Mouse (Mus musculus): ENCODE results near the gene Lgalsl. TPM values are rescaled to one million over a fixed set of nuclear protein-coding genes. Genes with fewer than 3 reads are reported as not detected.

Lgalsl gene
- polyA plus RNA-seq, 1 experiment from 2014 or later = 95.8 TPM

DNA sequence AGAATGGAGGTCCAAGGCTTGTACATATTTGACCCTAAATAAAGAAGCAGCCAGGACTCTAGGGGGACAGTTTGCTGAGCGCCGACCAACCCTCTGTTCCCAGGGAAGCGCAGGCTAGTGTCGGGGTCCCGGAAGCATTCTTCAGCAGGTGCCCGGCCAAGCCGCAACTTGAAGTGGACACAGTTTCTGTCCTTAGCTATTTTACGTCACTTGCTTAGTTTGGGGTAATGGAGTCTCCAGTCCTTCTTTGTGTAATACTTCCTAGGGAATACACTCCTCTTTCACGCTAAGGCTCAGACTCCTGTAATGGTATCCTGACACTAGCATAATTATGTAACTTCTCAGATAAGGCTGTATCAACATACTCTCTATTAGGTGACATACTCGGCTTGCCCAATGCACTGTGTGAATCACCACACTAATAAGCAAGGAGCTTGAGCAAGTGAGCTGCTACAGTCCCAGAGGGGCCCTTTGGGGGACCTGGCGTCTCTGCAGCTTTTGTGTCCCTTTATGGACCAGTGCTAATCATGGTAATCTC is 813 bp upstream of the Lgalsl start:
- ATAC-seq = peak; percentile 11
- Histone ChIP-seq H3K4me1 (replicated peaks; ENCODE audit: control insufficient read depth, insufficient read depth, low read length) (peaks cover 24% of the 10 kb centered on the region), H3K9me3 (ENCODE audit: control insufficient read depth, low read length) (no peaks in the 10 kb centered on the region), H3K4me2 (ENCODE audit: low read length) (peak overlapping the region; percentile 87), H3K36me3 (ENCODE audit: control insufficient read depth, insufficient read depth) (peaks cover 8% of the 10 kb centered on the region), H3K4me3 (replicated peaks; ENCODE audit: low read length) (peak overlapping the region; percentile 78), H3K27me3 (replicated peaks; ENCODE audit: control insufficient read depth, insufficient read depth, low read length) (no peaks in the 10 kb centered on the region), H3K9ac (replicated peaks; ENCODE audit: low read depth, low read length) (peak overlapping the region; percentile 97), H3K27ac (ENCODE audit: low read length) (peak overlapping the region; percentile 88; the same call in 1 of the 2 replicates)
- WGBS = 11% methylated on average over 11 of the region's 11 CpGs

DNA sequence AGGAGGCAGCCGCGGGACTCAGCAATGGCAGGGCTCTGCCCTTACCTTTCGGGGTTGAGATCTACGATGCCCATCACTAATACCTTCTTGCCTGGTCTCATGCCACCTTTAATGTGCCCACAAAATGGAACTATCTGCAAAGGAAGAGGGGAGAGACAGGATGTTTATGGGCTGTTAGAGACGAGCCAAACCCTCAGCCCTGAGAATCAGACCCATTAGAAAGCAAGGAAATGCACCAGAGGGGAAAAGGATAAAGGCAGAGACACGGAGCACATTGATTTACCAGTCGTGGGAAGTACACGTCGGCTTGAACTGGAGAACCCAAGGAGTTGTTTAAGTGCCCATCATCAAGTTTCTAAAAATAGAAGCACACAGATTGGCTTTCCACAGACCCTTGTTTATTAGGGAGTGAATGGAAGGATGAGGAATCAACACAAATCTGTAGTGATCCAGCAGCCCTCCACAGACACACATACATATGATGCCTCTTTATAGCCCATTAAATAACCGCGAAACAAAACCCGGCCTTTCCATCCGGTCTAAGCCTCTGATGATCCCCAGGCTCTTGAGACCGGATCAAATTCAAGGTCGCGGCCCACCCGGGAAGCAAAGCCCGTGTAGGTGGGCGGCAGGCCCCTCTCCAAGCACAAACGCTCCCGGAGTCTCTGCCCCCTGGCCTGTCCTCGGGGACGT is 717 bp downstream of the Lgalsl start:
- Histone ChIP-seq H3K4me2 (ENCODE audit: low read length) (peak overlapping the region; percentile 87), H3K36me3 (ENCODE audit: control insufficient read depth, insufficient read depth) (peaks cover 8% of the 10 kb centered on the region), H3K27ac (ENCODE audit: low read length) (peak overlapping the region; percentile 88), H3K9me3 (ENCODE audit: control insufficient read depth, low read length) (no peaks in the 10 kb centered on the region), H3K4me3 (replicated peaks; ENCODE audit: low read length) (peak overlapping the region; percentile 78), H3K4me1 (replicated peaks; ENCODE audit: control insufficient read depth, insufficient read depth, low read length) (peaks cover 24% of the 10 kb centered on the region), H3K27me3 (replicated peaks; ENCODE audit: control insufficient read depth, insufficient read depth, low read length) (no peaks in the 10 kb centered on the region), H3K9ac (replicated peaks; ENCODE audit: low read depth, low read length) (peak overlapping the region; percentile 97)
- peak; percentile 35 for ATAC-seq
- WGBS = 11% methylated on average over 23 of the region's 23 CpGs

DNA sequence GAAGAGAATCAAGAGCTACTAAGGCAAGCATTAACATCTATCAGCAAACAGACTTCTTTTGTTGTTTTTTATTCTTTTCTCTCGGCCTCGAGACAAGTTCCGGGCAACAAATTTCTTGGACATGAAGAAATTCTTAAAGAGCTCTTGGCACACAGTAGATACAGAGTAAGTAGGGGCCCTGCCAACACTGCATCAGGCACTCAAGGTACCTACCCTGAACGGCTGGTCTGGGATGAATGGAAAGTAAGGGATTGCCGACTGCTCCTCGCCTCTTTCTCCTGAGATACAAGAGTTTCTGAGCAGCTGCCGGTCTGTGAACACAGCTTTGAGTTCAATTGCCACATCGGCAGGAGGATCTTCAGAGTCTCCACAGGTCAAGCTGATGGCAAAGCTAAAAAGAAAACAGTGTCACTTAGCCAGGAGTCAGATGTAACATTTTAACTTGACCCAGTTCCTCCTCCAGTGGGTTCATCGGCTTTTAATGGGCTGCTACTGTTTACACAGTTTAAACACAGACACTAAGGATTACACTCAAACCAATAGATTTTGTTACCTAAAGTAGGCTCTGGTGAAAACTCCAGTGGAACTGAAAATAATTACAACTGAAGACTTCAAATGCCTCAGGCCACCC is 1.7 kb downstream of the Lgalsl start:
- Histone ChIP-seq H3K27ac (ENCODE audit: low read length) (no peak overlapping the region), H3K4me1 (replicated peaks; ENCODE audit: control insufficient read depth, insufficient read depth, low read length) (peaks cover 24% of the 10 kb centered on the region), H3K27me3 (replicated peaks; ENCODE audit: control insufficient read depth, insufficient read depth, low read length) (no peaks in the 10 kb centered on the region), H3K36me3 (ENCODE audit: control insufficient read depth, insufficient read depth) (peaks cover 8% of the 10 kb centered on the region), H3K4me2 (ENCODE audit: low read length) (peak overlapping the region; percentile 87), H3K9ac (replicated peaks; ENCODE audit: low read depth, low read length) (no peak overlapping the region), H3K9me3 (ENCODE audit: control insufficient read depth, low read length) (no peaks in the 10 kb centered on the region), H3K4me3 (replicated peaks; ENCODE audit: low read length) (peak overlapping the region; percentile 24)
- no peak for ATAC-seq
- 25% methylated on average over 9 of the region's 9 CpGs for WGBS

DNA sequence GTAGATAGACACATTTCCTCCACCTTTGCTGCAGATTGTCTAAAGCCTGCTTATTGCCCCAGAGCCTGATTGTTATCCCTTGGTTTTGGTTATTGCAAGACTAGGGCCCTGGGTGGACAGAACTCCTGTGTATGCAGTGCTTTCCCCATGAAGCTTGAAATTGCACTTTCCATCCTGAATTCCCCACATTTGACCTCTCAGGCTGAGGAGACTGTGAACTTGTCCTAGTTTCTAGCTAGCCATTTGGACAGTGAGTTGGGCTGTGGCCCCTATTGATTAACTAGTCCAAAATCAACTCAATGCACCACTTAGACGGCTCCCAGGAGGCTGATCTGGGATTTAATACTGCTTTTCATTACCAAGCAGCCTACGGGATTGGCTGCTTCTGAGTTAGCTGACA is 6.9 kb downstream of the Lgalsl start:
- WGBS = 16% methylated on average over 2 of the region's 2 CpGs
- Histone ChIP-seq H3K9ac (replicated peaks; ENCODE audit: low read depth, low read length) (no peak overlapping the region), H3K4me3 (replicated peaks; ENCODE audit: low read length) (no peak overlapping the region), H3K9me3 (ENCODE audit: control insufficient read depth, low read length) (no peaks in the 10 kb centered on the region), H3K4me2 (ENCODE audit: low read length) (no peak overlapping the region), H3K36me3 (ENCODE audit: control insufficient read depth, insufficient read depth) (peaks cover 8% of the 10 kb centered on the region), H3K27ac (ENCODE audit: low read length) (no peak overlapping the region), H3K27me3 (replicated peaks; ENCODE audit: control insufficient read depth, insufficient read depth, low read length) (no peaks in the 10 kb centered on the region), H3K4me1 (replicated peaks; ENCODE audit: control insufficient read depth, insufficient read depth, low read length) (peaks cover 7% of the 10 kb centered on the region)
- ATAC-seq = no peak

DNA sequence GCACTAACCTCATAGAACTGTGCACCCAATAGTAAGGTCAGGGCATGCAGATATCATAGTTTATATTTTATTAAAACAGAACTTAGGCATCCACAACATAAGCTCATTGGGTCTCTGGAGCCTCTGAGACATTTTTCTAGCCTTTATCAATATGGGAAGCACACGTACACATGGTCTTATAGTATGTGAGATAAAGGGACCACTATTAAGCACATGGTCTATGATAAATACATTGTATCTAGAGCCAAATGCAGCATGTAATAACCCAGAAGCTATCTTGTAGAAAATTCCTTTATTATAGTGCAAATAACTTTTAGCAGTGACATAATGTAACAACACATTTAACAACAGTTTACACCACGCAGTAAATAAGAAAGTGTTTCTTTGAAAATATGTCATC is 7.6 kb downstream of the Lgalsl start:
- Histone ChIP-seq H3K4me1 (replicated peaks; ENCODE audit: control insufficient read depth, insufficient read depth, low read length) (peaks cover 2% of the 10 kb centered on the region; the same call in 1 of the 2 replicates), H3K36me3 (ENCODE audit: control insufficient read depth, insufficient read depth) (peaks cover 8% of the 10 kb centered on the region), H3K27ac (ENCODE audit: low read length) (no peak overlapping the region), H3K4me2 (ENCODE audit: low read length) (no peak overlapping the region), H3K4me3 (replicated peaks; ENCODE audit: low read length) (no peak overlapping the region), H3K27me3 (replicated peaks; ENCODE audit: control insufficient read depth, insufficient read depth, low read length) (no peaks in the 10 kb centered on the region), H3K9me3 (ENCODE audit: control insufficient read depth, low read length) (no peaks in the 10 kb centered on the region), H3K9ac (replicated peaks; ENCODE audit: low read depth, low read length) (no peak overlapping the region)
- ATAC-seq = no peak
- 91% methylated on average over 2 of the region's 2 CpGs for WGBS

DNA sequence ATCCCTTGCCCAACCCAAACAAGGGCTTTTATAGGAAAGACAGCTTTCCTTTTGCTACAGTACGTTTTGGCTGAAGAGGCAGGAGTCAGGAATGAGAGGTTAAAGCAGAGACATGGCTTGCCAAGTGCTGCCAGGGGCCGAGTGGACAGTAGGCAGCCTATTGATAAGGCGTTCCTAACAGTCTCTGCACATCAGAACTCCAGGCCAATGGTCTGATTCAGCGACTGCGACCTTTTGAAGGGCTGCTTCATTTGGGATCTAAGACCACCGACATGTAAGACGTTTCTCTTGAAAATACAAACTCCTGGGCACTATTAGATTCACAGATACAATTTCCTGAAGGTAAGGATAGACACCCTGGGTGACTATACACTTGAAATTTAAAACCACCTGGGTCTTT is 9.5 kb downstream of the Lgalsl start:
- Histone ChIP-seq H3K4me3 (replicated peaks; ENCODE audit: low read length) (no peak overlapping the region), H3K27me3 (replicated peaks; ENCODE audit: control insufficient read depth, insufficient read depth, low read length) (no peaks in the 10 kb centered on the region), H3K9me3 (ENCODE audit: control insufficient read depth, low read length) (no peaks in the 10 kb centered on the region), H3K4me2 (ENCODE audit: low read length) (no peak overlapping the region), H3K4me1 (replicated peaks; ENCODE audit: control insufficient read depth, insufficient read depth, low read length) (no peaks in the 10 kb centered on the region), H3K27ac (ENCODE audit: low read length) (no peak overlapping the region), H3K36me3 (ENCODE audit: control insufficient read depth, insufficient read depth) (no peaks in the 10 kb centered on the region), H3K9ac (replicated peaks; ENCODE audit: low read depth, low read length) (no peak overlapping the region)
- WGBS = 78% methylated on average over 7 of the region's 7 CpGs
- no peak for ATAC-seq

DNA sequence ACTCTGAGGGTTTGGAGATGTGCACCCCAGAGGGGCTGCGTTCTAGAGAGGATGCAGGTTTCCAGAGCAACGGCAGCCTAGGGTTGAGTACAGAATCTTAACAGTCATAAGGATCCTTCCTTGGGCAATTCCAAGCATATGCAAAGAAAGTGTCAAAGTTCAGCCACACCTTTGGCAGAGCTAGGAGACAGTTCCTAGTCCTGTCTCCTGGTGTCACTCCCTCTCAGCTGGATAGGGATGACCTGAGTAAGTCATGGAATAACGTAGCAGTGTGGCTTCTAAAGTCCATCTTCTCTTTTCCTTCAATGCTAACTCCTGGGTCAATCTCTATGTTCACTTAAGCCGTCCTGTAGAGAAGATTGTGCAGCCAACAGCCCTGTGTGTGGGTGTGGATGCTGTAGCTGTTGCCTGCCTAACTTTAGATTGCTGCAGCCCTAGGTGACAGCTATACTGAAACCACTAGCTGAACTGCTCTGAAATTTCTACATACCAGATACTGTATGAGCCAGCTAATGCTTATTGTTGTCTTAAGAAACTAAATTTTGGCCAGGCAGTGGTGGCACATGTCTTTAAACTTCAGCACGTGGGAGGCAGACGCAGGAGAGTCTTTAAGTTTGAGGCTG is 16.8 kb downstream of the Lgalsl start:
- no peaks in the 10 kb centered on the region for H3K36me3 ChIP-seq (ENCODE audit: control insufficient read depth, insufficient read depth)
- H3K27me3 ChIP-seq (replicated peaks; ENCODE audit: control insufficient read depth, insufficient read depth, low read length) = no peaks in the 10 kb centered on the region
- no peak overlapping the region for H3K4me3 ChIP-seq (replicated peaks; ENCODE audit: low read length)
- H3K4me2 ChIP-seq (ENCODE audit: low read length) = no peak overlapping the region
- H3K27ac ChIP-seq (ENCODE audit: low read length) = no peak overlapping the region
- 84% methylated on average over 6 of the region's 6 CpGs for WGBS
- H3K9ac ChIP-seq (replicated peaks; ENCODE audit: low read depth, low read length) = no peak overlapping the region
- ATAC-seq = no peak
- no peaks in the 10 kb centered on the region for H3K9me3 ChIP-seq (ENCODE audit: control insufficient read depth, low read length)
- no peaks in the 10 kb centered on the region for H3K4me1 ChIP-seq (replicated peaks; ENCODE audit: control insufficient read depth, insufficient read depth, low read length)

DNA sequence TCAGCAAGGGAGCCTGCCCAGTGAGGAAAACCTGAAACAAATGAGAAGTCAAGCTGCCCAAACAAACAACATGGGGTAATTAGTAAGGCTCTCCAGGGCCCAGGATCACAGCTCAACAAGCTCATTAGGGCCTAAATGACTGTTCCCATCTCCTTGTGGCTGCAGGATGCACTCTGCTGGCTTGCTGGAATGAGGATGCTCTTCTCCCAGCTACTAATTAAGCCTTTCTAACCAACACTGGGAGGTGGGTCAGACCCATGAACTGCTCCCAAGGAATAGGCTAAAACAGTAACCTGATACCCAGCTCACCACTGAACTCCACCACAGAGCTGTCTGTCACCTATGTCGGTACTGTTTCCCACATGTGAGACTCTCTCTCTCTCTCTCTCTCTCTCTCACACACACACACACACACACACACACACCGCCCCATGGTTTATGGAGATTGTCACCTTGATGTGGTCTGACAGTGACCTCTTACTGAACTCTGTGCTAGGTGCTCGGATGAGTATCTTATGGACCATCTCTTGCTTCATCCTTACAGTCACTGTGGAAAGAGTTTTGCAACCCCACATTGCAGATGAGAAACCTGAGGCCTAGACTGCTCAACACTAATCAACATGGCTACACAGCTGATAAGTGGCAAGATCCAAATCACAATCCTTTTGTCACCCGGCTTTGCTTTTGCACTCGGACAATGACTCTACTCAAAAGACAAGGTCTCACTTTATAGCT is 18.5 kb downstream of the Lgalsl start:
- H3K27ac ChIP-seq (ENCODE audit: low read length) = no peak overlapping the region
- H3K27me3 ChIP-seq (replicated peaks; ENCODE audit: control insufficient read depth, insufficient read depth, low read length) = no peaks in the 10 kb centered on the region
- H3K4me2 ChIP-seq (ENCODE audit: low read length) = no peak overlapping the region
- no peaks in the 10 kb centered on the region for H3K9me3 ChIP-seq (ENCODE audit: control insufficient read depth, low read length)
- WGBS = 70% methylated on average over 5 of the region's 5 CpGs
- H3K9ac ChIP-seq (replicated peaks; ENCODE audit: low read depth, low read length) = no peak overlapping the region
- no peaks in the 10 kb centered on the region for H3K36me3 ChIP-seq (ENCODE audit: control insufficient read depth, insufficient read depth)
- H3K4me3 ChIP-seq (replicated peaks; ENCODE audit: low read length) = no peak overlapping the region
- no peaks in the 10 kb centered on the region for H3K4me1 ChIP-seq (replicated peaks; ENCODE audit: control insufficient read depth, insufficient read depth, low read length)
- no peak for ATAC-seq

DNA sequence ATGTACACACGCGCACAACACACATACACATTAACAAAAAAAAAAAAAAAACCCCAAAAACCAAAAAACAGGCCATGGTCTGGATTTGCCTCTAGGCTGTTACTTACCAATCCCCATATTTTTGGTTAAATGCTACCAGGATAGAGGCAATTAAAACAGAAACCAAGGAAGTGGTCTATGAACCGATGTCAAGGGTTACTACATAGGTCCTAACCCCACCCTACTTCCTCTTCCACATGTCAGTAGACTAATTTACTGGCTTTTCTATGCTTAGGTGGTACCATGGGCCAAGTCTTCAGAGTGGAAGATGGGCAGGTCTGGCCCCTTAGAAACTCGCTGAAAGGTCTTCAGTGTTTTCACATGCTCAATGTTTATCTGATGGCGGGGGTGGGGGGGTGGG is 24.2 kb downstream of the Lgalsl start:
- Histone ChIP-seq H3K4me2 (ENCODE audit: low read length) (no peak overlapping the region), H3K36me3 (ENCODE audit: control insufficient read depth, insufficient read depth) (no peaks in the 10 kb centered on the region), H3K27ac (ENCODE audit: low read length) (no peak overlapping the region), H3K4me3 (replicated peaks; ENCODE audit: low read length) (no peak overlapping the region), H3K9me3 (ENCODE audit: control insufficient read depth, low read length) (no peaks in the 10 kb centered on the region), H3K4me1 (replicated peaks; ENCODE audit: control insufficient read depth, insufficient read depth, low read length) (no peaks in the 10 kb centered on the region), H3K27me3 (replicated peaks; ENCODE audit: control insufficient read depth, insufficient read depth, low read length) (no peaks in the 10 kb centered on the region), H3K9ac (replicated peaks; ENCODE audit: low read depth, low read length) (no peak overlapping the region)
- ATAC-seq = no peak
- WGBS = 89% methylated on average over 5 of the region's 5 CpGs

All from forebrain, embryonic 16.5 days (tissue).